Mouse (Mus musculus) cerebellum, adult 18-20 months (tissue): ENCODE results near the gene Mgam.
"Not testable (repeated sequence)": the region's sequence is repeated elsewhere in the genome, so short reads cannot be mapped to it uniquely, and the experiment has no call there.

Experiments
- DNase-seq, 2 experiments: peaks; one replicate each; pipeline ENCODE4 v3.0.0; 2021

The Mgam gene

DNA sequence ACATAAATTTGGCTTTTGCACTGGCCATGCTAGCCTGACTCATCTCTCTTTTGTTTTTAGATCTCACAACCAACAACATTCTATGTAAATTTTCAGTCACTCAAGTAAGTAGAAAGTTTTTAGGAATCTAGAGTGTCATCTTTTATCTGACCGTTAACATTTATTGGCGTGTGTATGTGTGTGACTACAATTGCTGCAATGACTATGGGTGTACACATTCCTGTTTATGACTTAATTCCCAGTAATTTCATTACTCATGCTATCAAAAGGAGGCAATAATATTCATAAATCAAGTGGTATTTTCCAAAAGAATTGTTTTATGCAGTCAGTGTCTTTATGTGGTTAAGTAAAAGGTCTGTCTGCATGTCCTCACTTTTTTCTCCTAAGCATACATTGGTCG lies 110.9 kb downstream of the Mgam start:
- DNase-seq: no peak

GRCm38 (mm10) chr6:40749030-40749429 lies 120.4 kb downstream of the Mgam start:
- DNase-seq: not testable (repeated sequence)

- no peak for DNase-seq
Observed at GRCm38 (mm10) chr6:40755948-40756347, 127.3 kb downstream of the Mgam start.

DNA sequence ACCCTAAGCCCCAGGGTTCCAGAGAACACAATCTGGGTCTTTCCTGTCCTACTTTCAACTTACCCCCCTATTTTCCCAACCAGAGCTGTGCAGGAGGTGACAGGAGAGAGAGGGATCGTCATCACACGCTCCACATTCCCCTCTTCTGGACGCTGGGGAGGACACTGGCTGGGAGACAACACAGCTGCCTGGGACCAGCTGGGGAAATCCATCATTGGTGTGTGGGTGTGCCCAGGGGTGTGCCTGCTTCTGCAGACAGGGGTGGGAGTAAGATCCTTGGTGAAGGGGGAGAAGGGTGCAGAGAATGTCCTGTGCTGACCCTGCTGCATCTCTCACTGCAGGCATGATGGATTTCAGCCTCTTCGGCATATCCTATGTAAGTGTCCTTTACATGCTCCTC lies 128.7 kb downstream of the Mgam start:
- not testable (repeated sequence) for DNase-seq

- DNase-seq: no peak
Observed at GRCm38 (mm10) chr6:40774656-40775055, 146.0 kb downstream of the Mgam start.

GRCm38 (mm10) chr6:40778458-40778857 lies 149.8 kb downstream of the Mgam start:
- no peak for DNase-seq

- DNase-seq: no peak
Observed at GRCm38 (mm10) chr6:40783637-40784036, 155.0 kb downstream of the Mgam start.

- DNase-seq: no peak
Observed at GRCm38 (mm10) chr6:40784378-40784777, 155.7 kb downstream of the Mgam start.

GRCm38 (mm10) chr6:40795077-40795812 lies 166.6 kb downstream of the Mgam start:
- no peak for DNase-seq

DNA sequence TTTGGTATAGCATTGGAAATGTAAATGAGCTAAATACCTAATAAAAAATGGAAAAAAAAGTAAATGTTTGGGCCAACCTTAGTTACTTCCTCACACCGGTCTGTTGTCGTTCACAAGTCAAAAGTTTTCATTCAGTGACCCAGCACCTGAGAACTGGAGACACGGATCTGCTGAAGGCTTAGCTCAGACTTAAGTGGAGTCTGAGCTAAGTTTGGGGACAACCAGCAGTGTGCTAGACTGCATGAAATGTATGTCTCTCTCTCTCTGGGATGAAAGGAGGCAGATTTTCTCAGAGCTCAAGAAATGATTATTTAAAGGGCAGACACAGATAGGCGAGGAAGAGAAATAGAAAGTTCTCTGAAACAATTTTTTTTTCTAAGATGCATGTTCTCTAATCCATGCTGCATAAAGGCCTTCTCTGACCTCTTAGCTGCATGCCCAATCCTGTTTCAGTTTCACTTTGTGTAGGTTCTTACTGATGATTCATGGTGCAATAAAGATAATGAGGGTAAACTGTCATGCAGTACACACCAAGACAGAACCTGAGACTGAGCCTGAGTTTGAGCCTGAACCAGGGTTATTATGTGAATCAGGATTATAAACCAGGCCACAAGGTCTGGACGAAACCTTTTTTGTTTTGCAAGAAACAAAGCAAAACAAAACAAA lies 189.7 kb downstream of the Mgam start:
- DNase-seq: no peak
